15 mouse cellular contexts compared by ENCODE assay signal in the genomic region with DNA sequence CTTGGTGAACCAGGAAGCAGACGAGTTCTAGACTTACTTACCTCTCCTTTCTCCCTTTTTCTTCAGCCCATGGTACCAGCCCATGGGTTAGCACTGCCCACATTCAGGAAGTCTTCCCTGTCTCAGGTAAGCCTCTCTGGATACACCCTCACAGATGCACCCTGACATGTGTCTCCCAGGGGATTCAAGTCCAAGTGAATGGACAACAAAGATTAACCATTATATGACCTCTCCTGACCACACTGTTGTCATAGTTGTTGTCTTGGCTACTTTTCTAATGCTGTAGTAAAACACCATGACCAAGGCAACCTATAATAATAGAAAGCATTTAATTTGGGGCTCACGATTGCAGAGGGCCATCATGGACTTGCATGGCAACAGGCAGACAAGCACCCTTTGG.
DNase-seq lines count a peak whose midpoint lies in the region; ATAC-seq and TF ChIP-seq lines count a peak whose summit lies in the region.
"Had no signal": no experiment of that assay in that cellular context is flagged by ENCODE, and none has a peak within 500 bp of the region (broad histone marks: within the 10 kb centered on the region; RNA-seq: fewer than 3 reads in every experiment).

No protein-coding gene starts in this region.

- H3K4me1 ChIP-seq in hindbrain, embryonic 14.5 days (replicated peaks; ENCODE audit: control insufficient read depth, insufficient read depth, low read length): peaks cover 12% of the 10 kb centered on the region; the same call in 1 of the 2 replicates
- no peaks in the 10 kb centered on the region for H3K4me1 ChIP-seq in hindbrain, embryonic 10.5 days (replicated peaks)
- peaks cover 3% of the 10 kb centered on the region; the same call in 1 of the 2 replicates for H3K4me1 ChIP-seq in kidney, adult 2 months (ENCODE audit: control insufficient read depth, insufficient read depth, low read length)
- no peaks in the 10 kb centered on the region for H3K4me1 ChIP-seq in kidney, embryonic 14.5 days (ENCODE audit: control insufficient read depth, insufficient read depth, low read length)
- H3K4me1 ChIP-seq: embryonic facial prominence, embryonic 13.5 days; embryonic facial prominence, embryonic 15.5 days; forebrain, embryonic 10.5 days; forebrain, embryonic 12.5 days had no signal

- no peak overlapping the region for H3K4me2 ChIP-seq in hindbrain, embryonic 14.5 days (replicated peaks)
- H3K4me2 ChIP-seq in kidney, embryonic 14.5 days (replicated peaks; ENCODE audit: low read depth, low read length): no peak overlapping the region
- H3K4me2 ChIP-seq: embryonic facial prominence, embryonic 13.5 days; embryonic facial prominence, embryonic 15.5 days; forebrain, embryonic 12.5 days had no signal

- H3K9ac ChIP-seq in hindbrain, embryonic 14.5 days: no peak overlapping the region
- no peak overlapping the region for H3K9ac ChIP-seq in kidney, embryonic 14.5 days (ENCODE audit: low read depth, low read length)
- H3K9ac ChIP-seq: embryonic facial prominence, embryonic 13.5 days; embryonic facial prominence, embryonic 15.5 days; forebrain, embryonic 12.5 days had no signal

- TF ChIP-seq CTCF in kidney, adult 2 months (conservative IDR thresholded peaks at IDR 0.05; ENCODE audit: insufficient read depth, insufficient read length, low read depth, low read length): no peak

- TF ChIP-seq POLR2A in kidney, adult 2 months (IDR thresholded peaks at IDR 0.05; ENCODE audit: low read depth, low read length): no peak

- WGBS in hindbrain, embryonic 14.5 days: 80% methylated on average over 2 of the region's 2 CpGs
- 77% methylated on average over 2 of the region's 2 CpGs for WGBS in hindbrain, embryonic 10.5 days
- WGBS in kidney, adult 2 months: 80% methylated on average over 2 of the region's 2 CpGs
- WGBS in kidney, embryonic 14.5 days: 86% methylated on average over 2 of the region's 2 CpGs

- peak overlapping the region; percentile 15; the same call in 1 of the 2 replicates for H3K27ac ChIP-seq in hindbrain, embryonic 14.5 days
- H3K27ac ChIP-seq in hindbrain, embryonic 10.5 days: no peak overlapping the region
- H3K27ac ChIP-seq in kidney, adult 2 months (ENCODE audit: insufficient read depth, low read depth, low read length): no peak overlapping the region
- H3K27ac ChIP-seq in kidney, embryonic 14.5 days (ENCODE audit: low read depth, low read length): no peak overlapping the region
- H3K27ac ChIP-seq: embryonic facial prominence, embryonic 13.5 days; embryonic facial prominence, embryonic 15.5 days; forebrain, embryonic 10.5 days; forebrain, embryonic 12.5 days had no signal

- no peaks in the 10 kb centered on the region for H3K9me3 ChIP-seq in hindbrain, embryonic 14.5 days (ENCODE audit: control insufficient read depth, low read length)
- H3K9me3 ChIP-seq in hindbrain, embryonic 10.5 days: no peaks in the 10 kb centered on the region
- no peaks in the 10 kb centered on the region for H3K9me3 ChIP-seq in kidney, embryonic 14.5 days (ENCODE audit: control insufficient read depth, low read length)
- H3K9me3 ChIP-seq: embryonic facial prominence, embryonic 13.5 days; embryonic facial prominence, embryonic 15.5 days; forebrain, embryonic 10.5 days; forebrain, embryonic 12.5 days had no signal

- ATAC-seq in hindbrain, embryonic 14.5 days (ENCODE audit: low FRiP score): no peak
- ATAC-seq in kidney, embryonic 14.5 days (ENCODE audit: low FRiP score, low TSS enrichment): no peak
- ATAC-seq: forebrain, embryonic 14.5 days had no signal

- DNase-seq in hindbrain, embryonic 14.5 days (ENCODE audit: low spot score): no peak
- DNase-seq in hindbrain, embryonic 10.5 days (ENCODE audit: low spot score): no peak
- DNase-seq in kidney, adult 2 months: peak; percentile 57
- DNase-seq: cerebellum, adult 11 months; cerebellum, adult 18-20 months; cerebellum, adult 8-10 months; cerebellum, adult 9-11 months; cerebellum, postnatal 36 days had no signal

- H3K36me3 ChIP-seq in hindbrain, embryonic 14.5 days (replicated peaks; ENCODE audit: control insufficient read depth, insufficient read depth): no peaks in the 10 kb centered on the region
- no peaks in the 10 kb centered on the region for H3K36me3 ChIP-seq in hindbrain, embryonic 10.5 days
- H3K36me3 ChIP-seq in kidney, adult 2 months (ENCODE audit: control insufficient read depth, insufficient read depth, low read length): no peaks in the 10 kb centered on the region
- H3K36me3 ChIP-seq in kidney, embryonic 14.5 days (ENCODE audit: control insufficient read depth, insufficient read depth, low read length): no peaks in the 10 kb centered on the region
- H3K36me3 ChIP-seq: embryonic facial prominence, embryonic 13.5 days; embryonic facial prominence, embryonic 15.5 days; forebrain, embryonic 10.5 days; forebrain, embryonic 12.5 days had no signal

- no peaks in the 10 kb centered on the region for H3K27me3 ChIP-seq in hindbrain, embryonic 14.5 days (ENCODE audit: control insufficient read depth, insufficient read depth, low read length)
- no peaks in the 10 kb centered on the region for H3K27me3 ChIP-seq in hindbrain, embryonic 10.5 days (ENCODE audit: insufficient read depth, poor library complexity, severe bottlenecking)
- no peaks in the 10 kb centered on the region for H3K27me3 ChIP-seq in kidney, adult 2 months (replicated peaks; ENCODE audit: control insufficient read depth, insufficient read depth, low read length)
- no peaks in the 10 kb centered on the region for H3K27me3 ChIP-seq in kidney, embryonic 14.5 days (ENCODE audit: control insufficient read depth, insufficient read depth, low read length)
- H3K27me3 ChIP-seq: embryonic facial prominence, embryonic 13.5 days; embryonic facial prominence, embryonic 15.5 days; forebrain, embryonic 12.5 days had no signal

- no peak overlapping the region for H3K4me3 ChIP-seq in hindbrain, embryonic 14.5 days (replicated peaks; ENCODE audit: low read length)
- no peak overlapping the region for H3K4me3 ChIP-seq in hindbrain, embryonic 10.5 days
- H3K4me3 ChIP-seq in kidney, adult 2 months (ENCODE audit: insufficient read depth, low read depth, low read length): no peak overlapping the region
- no peak overlapping the region for H3K4me3 ChIP-seq in kidney, embryonic 14.5 days (ENCODE audit: low read length)
- H3K4me3 ChIP-seq: embryonic facial prominence, embryonic 13.5 days; embryonic facial prominence, embryonic 15.5 days; erythroblast, embryonic 14.5 days; forebrain, embryonic 10.5 days; forebrain, embryonic 12.5 days had no signal
